8 mouse cellular contexts compared by ENCODE assay signal in genomic region chr11:30198091-30198675, GRCm38 (mm10).
DNase-seq lines count a peak whose midpoint lies in the region; ATAC-seq and TF ChIP-seq lines count a peak whose summit lies in the region.

No protein-coding gene starts in this region.

- peaks cover 2 to 14% of the 10 kb centered on the region in 2 experiments; a peak in 3 of 4 replicates for H3K4me1 ChIP-seq in MEL (ENCODE audit: control insufficient read depth in 1 of 2, insufficient read depth in 2 of 2, low read length in 2 of 2)
- H3K4me1 ChIP-seq in forebrain, embryonic 14.5 days (ENCODE audit: control insufficient read depth, insufficient read depth, low read length) = peaks cover 4% of the 10 kb centered on the region; the same call in 1 of the 2 replicates
- H3K4me1 ChIP-seq in hindbrain, embryonic 11.5 days (replicated peaks; ENCODE audit: control insufficient read depth, insufficient read depth, low read length) = no peaks in the 10 kb centered on the region
- H3K4me1 ChIP-seq in limb, embryonic 13.5 days = peaks cover 36% of the 10 kb centered on the region
- H3K4me1 ChIP-seq in midbrain, embryonic 13.5 days (replicated peaks) = peaks cover 25% of the 10 kb centered on the region
- H3K4me1 ChIP-seq in spleen, adult 2 months (ENCODE audit: control insufficient read depth, insufficient read depth, insufficient read length) = peaks cover 5% of the 10 kb centered on the region

- peak overlapping the region; percentile 80 to 96 for H3K4me3 ChIP-seq in MEL (ENCODE audit: control insufficient read depth in 1 of 2, insufficient read depth in 1 of 2, low read depth in 2 of 2, low read length in 2 of 2)
- peak overlapping the region; percentile 45 for H3K4me3 ChIP-seq in forebrain, embryonic 14.5 days (ENCODE audit: low read depth, low read length)
- peak overlapping the region; percentile 45 for H3K4me3 ChIP-seq in hindbrain, embryonic 11.5 days (ENCODE audit: low read depth, low read length)
- peak overlapping the region; percentile 56 for H3K4me3 ChIP-seq in limb, embryonic 13.5 days
- peak overlapping the region; percentile 53 for H3K4me3 ChIP-seq in midbrain, embryonic 13.5 days (replicated peaks)
- peak overlapping the region; percentile 80 for H3K4me3 ChIP-seq in spleen, adult 2 months (ENCODE audit: extremely low read depth, insufficient read depth, insufficient read length)

- no peaks in the 10 kb centered on the region for H3K9me3 ChIP-seq in MEL (replicated peaks; ENCODE audit: insufficient read depth, low read length)
- H3K9me3 ChIP-seq in forebrain, embryonic 14.5 days (replicated peaks; ENCODE audit: control insufficient read depth, low read length) = no peaks in the 10 kb centered on the region
- H3K9me3 ChIP-seq in hindbrain, embryonic 11.5 days (ENCODE audit: control insufficient read depth, low read length) = no peaks in the 10 kb centered on the region
- H3K9me3 ChIP-seq in limb, embryonic 13.5 days = no peaks in the 10 kb centered on the region; the same call in 1 of the 2 replicates
- no peaks in the 10 kb centered on the region for H3K9me3 ChIP-seq in midbrain, embryonic 13.5 days

- peaks cover 7% of the 10 kb centered on the region; the same call in 1 of the 2 replicates for H3K79me2 ChIP-seq in MEL (ENCODE audit: control insufficient read depth, insufficient read depth, low read length, poor library complexity)

- peak; percentile 91 for ATAC-seq in forebrain, embryonic 14.5 days
- peak; percentile 96 for ATAC-seq in hindbrain, embryonic 11.5 days (ENCODE audit: low FRiP score)
- peak; percentile 94 for ATAC-seq in limb, embryonic 13.5 days (ENCODE audit: low FRiP score, low read depth)
- peak; percentile 96 for ATAC-seq in midbrain, embryonic 13.5 days

- TF ChIP-seq EP300 in MEL (IDR thresholded peaks at IDR 0.05; ENCODE audit: low read depth in 1 of 2, low read length in 2 of 2) = peak in 1 of 2 experiments; percentile 67; a peak in 2 of 4 replicates

- TF ChIP-seq CTCF in MEL (IDR thresholded peaks at IDR 0.05 in 2 of 3, conservative IDR thresholded peaks at IDR 0.05 in 1 of 3; ENCODE audit: control insufficient read depth in 1 of 3, insufficient read depth in 1 of 3, low read depth in 2 of 3, low read length in 3 of 3, poor library complexity in 1 of 3, severe bottlenecking in 1 of 3) = peak in 1 of 3 experiments; percentile 14; a peak in 1 of 6 replicates
- TF ChIP-seq CTCF in spleen, adult 2 months (IDR thresholded peaks at IDR 0.05; ENCODE audit: extremely low read depth, insufficient read depth, insufficient read length, insufficient replicate concordance) = peak; percentile 12; the same call in 1 of the 2 replicates

- peak; percentile 96 for DNase-seq in MEL (ENCODE audit: low read depth, low spot score)
- peak; percentile 41 for DNase-seq in c-Kit-positive CD71-positive TER-119-positive erythroid progenitor cells, embryonic 14.5 days (ENCODE audit: low spot score)
- peak; percentile 65 for DNase-seq in forebrain, embryonic 14.5 days (ENCODE audit: low spot score)
- peak; percentile 80 for DNase-seq in hindbrain, embryonic 11.5 days (ENCODE audit: low spot score)
- peak; percentile 84 to 86 for DNase-seq in spleen, adult 2 months (ENCODE audit: low read depth in 1 of 2, low spot score in 2 of 2)
- DNase-seq in adipocyte (ENCODE audit: low spot score) = no peak

- WGBS in forebrain, embryonic 14.5 days = under 1% methylated on average over 34 of the region's 34 CpGs
- under 1% methylated on average over 34 of the region's 34 CpGs for WGBS in hindbrain, embryonic 11.5 days
- WGBS in limb, embryonic 13.5 days = under 1% methylated on average over 34 of the region's 34 CpGs
- WGBS in midbrain, embryonic 13.5 days = under 1% methylated on average over 34 of the region's 34 CpGs
- 1% methylated on average over 34 of the region's 34 CpGs for WGBS in spleen, adult 2 months

- H3K36me3 ChIP-seq in MEL (ENCODE audit: control insufficient read depth in 1 of 2, insufficient read depth in 2 of 2, low read length in 2 of 2) = peaks cover 0 to 21% of the 10 kb centered on the region in 2 experiments; a peak in 2 of 4 replicates
- no peaks in the 10 kb centered on the region for H3K36me3 ChIP-seq in forebrain, embryonic 14.5 days (ENCODE audit: control insufficient read depth, insufficient read depth, low read length)
- H3K36me3 ChIP-seq in hindbrain, embryonic 11.5 days (ENCODE audit: control insufficient read depth, insufficient read depth, low read length) = no peaks in the 10 kb centered on the region
- peaks cover 9% of the 10 kb centered on the region for H3K36me3 ChIP-seq in limb, embryonic 13.5 days
- peaks cover 4% of the 10 kb centered on the region for H3K36me3 ChIP-seq in midbrain, embryonic 13.5 days
- H3K36me3 ChIP-seq in spleen, adult 2 months (ENCODE audit: control insufficient read depth, insufficient read depth, low read length) = no peaks in the 10 kb centered on the region

- H3K27me3 ChIP-seq in MEL (ENCODE audit: control insufficient read depth in 1 of 2, insufficient read depth in 2 of 2, low read length in 2 of 2) = no peaks in the 10 kb centered on the region
- no peaks in the 10 kb centered on the region for H3K27me3 ChIP-seq in forebrain, embryonic 14.5 days (replicated peaks; ENCODE audit: control insufficient read depth, insufficient read depth, low read length)
- H3K27me3 ChIP-seq in hindbrain, embryonic 11.5 days (ENCODE audit: control insufficient read depth, insufficient read depth, low read length) = no peaks in the 10 kb centered on the region
- H3K27me3 ChIP-seq in limb, embryonic 13.5 days = no peaks in the 10 kb centered on the region
- no peaks in the 10 kb centered on the region for H3K27me3 ChIP-seq in midbrain, embryonic 13.5 days
- no peaks in the 10 kb centered on the region for H3K27me3 ChIP-seq in spleen, adult 2 months (ENCODE audit: control insufficient read depth, insufficient read depth, low read length)

- peak overlapping the region; percentile 85 for H3K4me2 ChIP-seq in forebrain, embryonic 14.5 days (ENCODE audit: low read length)
- peak overlapping the region; percentile 74 for H3K4me2 ChIP-seq in hindbrain, embryonic 11.5 days (replicated peaks; ENCODE audit: low read depth, low read length)
- H3K4me2 ChIP-seq in limb, embryonic 13.5 days (replicated peaks) = peak overlapping the region; percentile 88
- peak overlapping the region; percentile 83 for H3K4me2 ChIP-seq in midbrain, embryonic 13.5 days (replicated peaks)

- TF ChIP-seq POLR2A in MEL (IDR thresholded peaks at IDR 0.05; ENCODE audit: control insufficient read depth in 1 of 2, insufficient read depth in 1 of 2, low read depth in 1 of 2, low read length in 2 of 2, poor library complexity in 1 of 2) = peak; percentile 67 to 76; a peak in 3 of 4 replicates
- peak; percentile 67 for TF ChIP-seq POLR2A in spleen, adult 2 months (IDR thresholded peaks at IDR 0.05; ENCODE audit: low read depth, low read length)

- H3K27ac ChIP-seq in MEL (ENCODE audit: control insufficient read depth, low read depth, low read length) = peak overlapping the region; percentile 83
- peak overlapping the region; percentile 58; the same call in 1 of the 2 replicates for H3K27ac ChIP-seq in forebrain, embryonic 14.5 days (ENCODE audit: low read depth, low read length)
- peak overlapping the region; percentile 5 for H3K27ac ChIP-seq in hindbrain, embryonic 11.5 days (ENCODE audit: low read depth, low read length)
- peak overlapping the region; percentile 83 for H3K27ac ChIP-seq in limb, embryonic 13.5 days
- H3K27ac ChIP-seq in midbrain, embryonic 13.5 days = peak overlapping the region; percentile 57
- H3K27ac ChIP-seq in spleen, adult 2 months (ENCODE audit: insufficient read depth, low read length) = peak overlapping the region; percentile 95

- peak overlapping the region; percentile 81 for H3K9ac ChIP-seq in MEL (ENCODE audit: control insufficient read depth, low read depth, low read length, poor library complexity, severe bottlenecking)
- H3K9ac ChIP-seq in forebrain, embryonic 14.5 days (ENCODE audit: low read length) = peak overlapping the region; percentile 61
- peak overlapping the region; percentile 60 for H3K9ac ChIP-seq in hindbrain, embryonic 11.5 days (ENCODE audit: low read depth, low read length)
- H3K9ac ChIP-seq in limb, embryonic 13.5 days = peak overlapping the region; percentile 70
- H3K9ac ChIP-seq in midbrain, embryonic 13.5 days (replicated peaks) = peak overlapping the region; percentile 71

- no peak for TF ChIP-seq RAD21 in MEL (IDR thresholded peaks at IDR 0.05; ENCODE audit: low read depth, low read length)

TF ChIP-seq in MEL, 35 proteins besides CTCF, POLR2A, EP300 and RAD21 (continues in another document):
- TF ChIP-seq ELF1 (IDR thresholded peaks at IDR 0.05; ENCODE audit: low read depth, low read length) (peak; percentile 77; the same call in 1 of the 2 replicates), ZC3H11A (IDR thresholded peaks at IDR 0.05; ENCODE audit: low read depth, low read length) (no peak), E2F4 (IDR thresholded peaks at IDR 0.05; ENCODE audit: borderline replicate concordance, low read depth, low read length) (no peak; the same call in 1 of the 2 replicates), NELFE (IDR thresholded peaks at IDR 0.05; ENCODE audit: low read depth, low read length) (peak; percentile 79), BHLHE40 (IDR thresholded peaks at IDR 0.05; ENCODE audit: borderline replicate concordance, low read depth, low read length) (no peak), CHD1 (IDR thresholded peaks at IDR 0.05; ENCODE audit: low read depth, low read length) (no peak), ZNF384 (IDR thresholded peaks at IDR 0.05; ENCODE audit: low read depth, low read length) (no peak), ZMIZ1 (IDR thresholded peaks at IDR 0.05; ENCODE audit: low read depth, low read length) (peak; percentile 67; the same call in 1 of the 2 replicates), CHD2 (IDR thresholded peaks at IDR 0.05; ENCODE audit: low read length) (no peak), USF2 (IDR thresholded peaks at IDR 0.05; ENCODE audit: borderline replicate concordance in 1 of 2, insufficient read depth in 1 of 2, low read depth in 1 of 2, low read length in 2 of 2) (no peak), USF1 (IDR thresholded peaks at IDR 0.05; ENCODE audit: low read depth, low read length) (peak; percentile 38; the same call in 1 of the 2 replicates), MYB (IDR thresholded peaks at IDR 0.05; ENCODE audit: low read depth, low read length) (no peak), GATA1 (IDR thresholded peaks at IDR 0.05; ENCODE audit: low read depth, low read length) (peak; percentile 37; the same call in 1 of the 2 replicates), TCF12 (IDR thresholded peaks at IDR 0.05; ENCODE audit: low read depth, low read length) (peak; percentile 49), TBP (IDR thresholded peaks at IDR 0.05; ENCODE audit: low read depth, low read length) (no peak; the same call in 1 of the 2 replicates), MXI1 (IDR thresholded peaks at IDR 0.05; ENCODE audit: low read depth, low read length) (peak; percentile 78), KAT2A (conservative IDR thresholded peaks at IDR 0.05; ENCODE audit: low read depth, low read length) (no peak), SMC3 (IDR thresholded peaks at IDR 0.05; ENCODE audit: low read depth, low read length) (peak; percentile 18; the same call in 1 of the 2 replicates), HCFC1 (IDR thresholded peaks at IDR 0.05; ENCODE audit: low read depth, low read length) (peak; percentile 63; the same call in 1 of the 2 replicates)

Comparison
In these comparisons a context has a peak if more than half of its experiments do, and no peak if none do; other contexts are left out.
1. H3K27ac ChIP-seq: peak in every context shown above with its lines; median percentile 95 in spleen, adult 2 months; 83 in MEL; 83 in limb, embryonic 13.5 days; 58 in forebrain, embryonic 14.5 days; 57 in midbrain, embryonic 13.5 days; 5 in hindbrain, embryonic 11.5 days.